Mouse (Mus musculus): ENCODE results near the gene Mrpl18. TPM values are rescaled to one million over a fixed set of nuclear protein-coding genes. Genes with fewer than 3 reads are reported as not detected.

Mrpl18 gene
- polyA plus RNA-seq, 1 experiment from 2014 or later, result 199 TPM

- ATAC-seq (ENCODE audit: insufficient number of reproducible peaks, low FRiP score, low TSS enrichment, low read depth) (no peak), DNase-seq (ENCODE audit: low spot score) (no peak)
- no peak overlapping the region for H3K9ac ChIP-seq (ENCODE audit: low read length)
- H3K4me1 ChIP-seq (ENCODE audit: control insufficient read depth, insufficient read depth, low read length), result no peaks in the 10 kb centered on the region
- H3K4me3 ChIP-seq (ENCODE audit: low read depth, low read length), result no peak overlapping the region
- no peaks in the 10 kb centered on the region for H3K9me3 ChIP-seq (ENCODE audit: control insufficient read depth, low read length)
- H3K27ac ChIP-seq (replicated peaks; ENCODE audit: low read depth, low read length), result no peak overlapping the region
- no peaks in the 10 kb centered on the region for H3K27me3 ChIP-seq (ENCODE audit: control insufficient read depth, insufficient read depth, low read length)
- H3K4me2 ChIP-seq (ENCODE audit: low read depth, severe bottlenecking), result no peak overlapping the region
- no peaks in the 10 kb centered on the region for H3K36me3 ChIP-seq (ENCODE audit: control insufficient read depth, insufficient read depth, low read length)
- WGBS, result 27% methylated on average over 6 of the region's 6 CpGs
These were observed 29.5 kb downstream of the Mrpl18 start for GRCm38 (mm10) chr17:12886620-12887019.

GRCm38 (mm10) chr17:12881216-12881615, 34.9 kb downstream of the Mrpl18 start:
- no peaks in the 10 kb centered on the region for H3K36me3 ChIP-seq (ENCODE audit: control insufficient read depth, insufficient read depth, low read length)
- WGBS, result 84% methylated on average over 1 of the region's 1 CpGs
- no peak for DNase-seq (ENCODE audit: low spot score)

GRCm38 (mm10) chr17:12880178-12880577, 36.0 kb downstream of the Mrpl18 start:
- H3K4me2 ChIP-seq (ENCODE audit: low read depth, severe bottlenecking), result peak overlapping the region; percentile 19; the same call in 1 of the 2 replicates
- no peak overlapping the region for H3K27ac ChIP-seq (replicated peaks; ENCODE audit: low read depth, low read length)
- no peaks in the 10 kb centered on the region for H3K9me3 ChIP-seq (ENCODE audit: control insufficient read depth, low read length)
- H3K27me3 ChIP-seq (ENCODE audit: control insufficient read depth, insufficient read depth, low read length), result no peaks in the 10 kb centered on the region
- no peaks in the 10 kb centered on the region for H3K36me3 ChIP-seq (ENCODE audit: control insufficient read depth, insufficient read depth, low read length)
- ATAC-seq (ENCODE audit: insufficient number of reproducible peaks, low FRiP score, low TSS enrichment, low read depth) (peak; percentile 36; the same call in 1 of the 2 replicates), DNase-seq (ENCODE audit: low spot score) (peak; percentile 86)
- H3K9ac ChIP-seq (ENCODE audit: low read length), result no peak overlapping the region
- H3K4me1 ChIP-seq (ENCODE audit: control insufficient read depth, insufficient read depth, low read length), result no peaks in the 10 kb centered on the region
- 3% methylated on average over 14 of the region's 14 CpGs for WGBS
- H3K4me3 ChIP-seq (ENCODE audit: low read depth, low read length), result no peak overlapping the region

More at GRCm38 (mm10) chr17:12881216-12881615, 34.9 kb downstream of the Mrpl18 start:
- Histone ChIP-seq H3K9ac (ENCODE audit: low read length) (no peak overlapping the region), H3K4me1 (ENCODE audit: control insufficient read depth, insufficient read depth, low read length) (no peaks in the 10 kb centered on the region), H3K27ac (replicated peaks; ENCODE audit: low read depth, low read length) (no peak overlapping the region), H3K9me3 (ENCODE audit: control insufficient read depth, low read length) (no peaks in the 10 kb centered on the region), H3K4me2 (ENCODE audit: low read depth, severe bottlenecking) (no peak overlapping the region), H3K27me3 (ENCODE audit: control insufficient read depth, insufficient read depth, low read length) (no peaks in the 10 kb centered on the region), H3K4me3 (ENCODE audit: low read depth, low read length) (no peak overlapping the region)
- ATAC-seq (ENCODE audit: insufficient number of reproducible peaks, low FRiP score, low TSS enrichment, low read depth), result no peak

GRCm38 (mm10) chr17:12875734-12876133, 40.4 kb downstream of the Mrpl18 start, which contains the start of gene Mrgprh:
Mrgprh (plus strand) TSS chr17:12876034.
- Histone ChIP-seq H3K4me1 (ENCODE audit: control insufficient read depth, insufficient read depth, low read length) (peaks cover 10% of the 10 kb centered on the region), H3K36me3 (ENCODE audit: control insufficient read depth, insufficient read depth, low read length) (no peaks in the 10 kb centered on the region), H3K27me3 (ENCODE audit: control insufficient read depth, insufficient read depth, low read length) (no peaks in the 10 kb centered on the region), H3K4me3 (ENCODE audit: low read depth, low read length) (no peak within 1 kb of the TSS), H3K4me2 (ENCODE audit: low read depth, severe bottlenecking) (no peak within 1 kb of the TSS), H3K9ac (ENCODE audit: low read length) (no peak within 1 kb of the TSS), H3K9me3 (ENCODE audit: control insufficient read depth, low read length) (no peaks in the 10 kb centered on the region), H3K27ac (replicated peaks; ENCODE audit: low read depth, low read length) (no peak within 1 kb of the TSS)
- ATAC-seq (ENCODE audit: insufficient number of reproducible peaks, low FRiP score, low TSS enrichment, low read depth) (no peak), DNase-seq (ENCODE audit: low spot score) (no peak)
- WGBS, result 80% methylated on average over 5 of the region's 5 CpGs

- WGBS, result 28% methylated on average over 16 of the region's 16 CpGs
- no peak overlapping the region for H3K4me2 ChIP-seq (ENCODE audit: low read depth, severe bottlenecking)
- H3K9ac ChIP-seq (ENCODE audit: low read length), result no peak overlapping the region
- no peaks in the 10 kb centered on the region for H3K27me3 ChIP-seq (ENCODE audit: control insufficient read depth, insufficient read depth, low read length)
- peak; percentile 33; the same call in 1 of the 2 replicates for ATAC-seq (ENCODE audit: insufficient number of reproducible peaks, low FRiP score, low TSS enrichment, low read depth)
- H3K4me1 ChIP-seq (ENCODE audit: control insufficient read depth, insufficient read depth, low read length), result peaks cover 14% of the 10 kb centered on the region
- no peak overlapping the region for H3K27ac ChIP-seq (replicated peaks; ENCODE audit: low read depth, low read length)
- no peaks in the 10 kb centered on the region for H3K9me3 ChIP-seq (ENCODE audit: control insufficient read depth, low read length)
- no peaks in the 10 kb centered on the region for H3K36me3 ChIP-seq (ENCODE audit: control insufficient read depth, insufficient read depth, low read length)
- H3K4me3 ChIP-seq (ENCODE audit: low read depth, low read length), result no peak overlapping the region
- DNase-seq (ENCODE audit: low spot score), result peak; percentile 56
These were observed 43.7 kb downstream of the Mrpl18 start for GRCm38 (mm10) chr17:12872275-12873028.

- ATAC-seq (ENCODE audit: insufficient number of reproducible peaks, low FRiP score, low TSS enrichment, low read depth) (no peak), DNase-seq (ENCODE audit: low spot score) (no peak)
- H3K27me3 ChIP-seq (ENCODE audit: control insufficient read depth, insufficient read depth, low read length), result no peaks in the 10 kb centered on the region
- 0 out of 2 replicates have a peak overlapping the region, but pooled peaks have one; percentile 58 for H3K27ac ChIP-seq (replicated peaks; ENCODE audit: low read depth, low read length)
- no peak overlapping the region for H3K4me2 ChIP-seq (ENCODE audit: low read depth, severe bottlenecking)
- H3K4me3 ChIP-seq (ENCODE audit: low read depth, low read length), result no peak overlapping the region
- no peaks in the 10 kb centered on the region for H3K36me3 ChIP-seq (ENCODE audit: control insufficient read depth, insufficient read depth, low read length)
- peaks cover 14% of the 10 kb centered on the region for H3K4me1 ChIP-seq (ENCODE audit: control insufficient read depth, insufficient read depth, low read length)
- H3K9ac ChIP-seq (ENCODE audit: low read length), result no peak overlapping the region
- H3K9me3 ChIP-seq (ENCODE audit: control insufficient read depth, low read length), result no peaks in the 10 kb centered on the region
- WGBS, result 13% methylated on average over 4 of the region's 4 CpGs
These were observed 47.5 kb downstream of the Mrpl18 start for GRCm38 (mm10) chr17:12868640-12869039.

GRCm38 (mm10) chr17:12868043-12868442, 48.1 kb downstream of the Mrpl18 start, which contains the start of gene Mas1:
Mas1 (minus strand) TSS chr17:12868143.
- ATAC-seq (ENCODE audit: insufficient number of reproducible peaks, low FRiP score, low TSS enrichment, low read depth) (no peak), DNase-seq (ENCODE audit: low spot score) (no peak)
- Histone ChIP-seq H3K36me3 (ENCODE audit: control insufficient read depth, insufficient read depth, low read length) (no peaks in the 10 kb centered on the region), H3K9ac (ENCODE audit: low read length) (no peak within 1 kb of the TSS), H3K9me3 (ENCODE audit: control insufficient read depth, low read length) (no peaks in the 10 kb centered on the region), H3K27me3 (ENCODE audit: control insufficient read depth, insufficient read depth, low read length) (no peaks in the 10 kb centered on the region), H3K27ac (replicated peaks; ENCODE audit: low read depth, low read length) (0 out of 2 replicates have a peak within 1 kb of the TSS, but pooled peaks have one; percentile 58), H3K4me1 (ENCODE audit: control insufficient read depth, insufficient read depth, low read length) (peaks cover 14% of the 10 kb centered on the region), H3K4me3 (ENCODE audit: low read depth, low read length) (no peak within 1 kb of the TSS), H3K4me2 (ENCODE audit: low read depth, severe bottlenecking) (no peak within 1 kb of the TSS)
- 35% methylated on average over 2 of the region's 2 CpGs for WGBS

GRCm38 (mm10) chr17:12866853-12867252, 49.3 kb downstream of the Mrpl18 start:
- WGBS, result 85% methylated on average over 10 of the region's 10 CpGs
- H3K9me3 ChIP-seq (ENCODE audit: control insufficient read depth, low read length), result no peaks in the 10 kb centered on the region
- no peak overlapping the region for H3K9ac ChIP-seq (ENCODE audit: low read length)
- no peak overlapping the region for H3K4me3 ChIP-seq (ENCODE audit: low read depth, low read length)
- no peaks in the 10 kb centered on the region for H3K27me3 ChIP-seq (ENCODE audit: control insufficient read depth, insufficient read depth, low read length)
- peaks cover 7% of the 10 kb centered on the region for H3K4me1 ChIP-seq (ENCODE audit: control insufficient read depth, insufficient read depth, low read length)
- ATAC-seq (ENCODE audit: insufficient number of reproducible peaks, low FRiP score, low TSS enrichment, low read depth) (no peak), DNase-seq (ENCODE audit: low spot score) (no peak)
- no peak overlapping the region for H3K4me2 ChIP-seq (ENCODE audit: low read depth, severe bottlenecking)
- no peak overlapping the region for H3K27ac ChIP-seq (replicated peaks; ENCODE audit: low read depth, low read length)
- H3K36me3 ChIP-seq (ENCODE audit: control insufficient read depth, insufficient read depth, low read length), result no peaks in the 10 kb centered on the region
